Mouse (Mus musculus): Measurements from ENCODE around the gene Vtcn1. TPM values are rescaled to one million over a fixed set of nuclear protein-coding genes. Genes with fewer than 3 reads are reported as not detected.
A peak's percentile ranks its signal among the peaks of the same experiment; 100 is the strongest.

Vtcn1 gene
- 0.01 TPM for polyA plus RNA-seq (2012; fragmentation: generic; extraction: Trizol)
- long read RNA-seq, experiment 1, result 0 reads
- long read RNA-seq, experiment 2, result 0 reads

DNA sequence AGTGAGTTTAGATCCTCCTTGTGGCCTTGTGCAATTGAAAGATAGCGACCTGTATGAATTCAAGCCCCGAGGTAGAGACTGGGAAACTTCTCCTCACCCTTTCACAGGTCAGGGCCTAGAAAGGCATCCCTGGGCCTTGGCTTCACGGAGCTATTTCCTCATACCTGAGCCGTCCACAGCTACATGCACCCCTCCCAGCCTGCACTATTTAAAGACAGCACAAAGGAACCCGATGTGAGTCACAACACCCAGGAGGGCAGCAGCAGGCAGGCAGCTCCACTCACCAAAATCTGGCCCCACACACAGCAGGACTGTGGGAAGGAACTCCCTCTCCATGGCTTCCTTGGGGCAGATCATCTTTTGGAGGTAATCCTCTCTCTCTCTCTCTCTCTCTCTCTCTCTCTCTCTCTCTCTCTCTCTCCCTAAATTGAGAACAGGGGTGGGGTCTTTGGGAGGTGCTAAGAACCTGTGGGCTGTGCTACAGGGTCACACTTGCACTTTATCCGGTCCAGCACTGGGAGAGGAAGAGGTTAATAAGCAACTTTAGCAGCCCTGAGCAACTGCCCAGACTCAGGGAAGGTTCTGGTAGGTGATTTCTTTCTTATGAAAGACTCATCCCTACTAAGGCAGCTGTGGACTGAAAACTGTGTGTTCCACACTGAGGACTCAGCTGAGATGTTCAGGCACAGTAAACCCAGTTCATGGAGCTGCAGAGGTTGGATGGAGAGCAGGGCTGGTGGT lies at the start of gene Vtcn1:
Gene Vtcn1, plus strand, starts transcription at position 235 of the 741 bp plus-strand sequence.
- TF ChIP-seq USF1 (IDR thresholded peaks at IDR 0.05; ENCODE audit: low read depth), result no peak
- TF ChIP-seq MAX (IDR thresholded peaks at IDR 0.05), result no peak
- TF ChIP-seq FOSL1 (IDR thresholded peaks at IDR 0.05; ENCODE audit: insufficient read depth, low read length, poor library complexity, severe bottlenecking), result no peak
- no peak for TF ChIP-seq CEBPB (IDR thresholded peaks at IDR 0.05; ENCODE audit: low read depth)
- no peak for TF ChIP-seq MYOG (IDR thresholded peaks at IDR 0.05; ENCODE audit: control insufficient read depth, extremely low read depth, insufficient read length)
- TF ChIP-seq CTCF (IDR thresholded peaks at IDR 0.05; ENCODE audit: control insufficient read depth, insufficient read depth, insufficient read length), result no peak
- TF ChIP-seq MYOD1 (IDR thresholded peaks at IDR 0.05; ENCODE audit: control insufficient read depth, insufficient read length, low read depth), result no peak
- Histone ChIP-seq H3K27me3 (ENCODE audit: control insufficient read depth, insufficient read depth, insufficient read length) (peaks cover 38% of the 10 kb centered on the region), H3K36me3 (ENCODE audit: control insufficient read depth, insufficient read depth) (no peaks in the 10 kb centered on the region), H3K79me3 (ENCODE audit: low read depth) (no peaks in the 10 kb centered on the region), H3K79me2 (ENCODE audit: control insufficient read depth, insufficient read depth) (no peaks in the 10 kb centered on the region), H3ac (ENCODE audit: control insufficient read depth, insufficient read length, low read depth) (no peak within 1 kb of the TSS), H3K4me3 (ENCODE audit: insufficient read depth, poor library complexity, severe bottlenecking) (no peak within 1 kb of the TSS)

DNA sequence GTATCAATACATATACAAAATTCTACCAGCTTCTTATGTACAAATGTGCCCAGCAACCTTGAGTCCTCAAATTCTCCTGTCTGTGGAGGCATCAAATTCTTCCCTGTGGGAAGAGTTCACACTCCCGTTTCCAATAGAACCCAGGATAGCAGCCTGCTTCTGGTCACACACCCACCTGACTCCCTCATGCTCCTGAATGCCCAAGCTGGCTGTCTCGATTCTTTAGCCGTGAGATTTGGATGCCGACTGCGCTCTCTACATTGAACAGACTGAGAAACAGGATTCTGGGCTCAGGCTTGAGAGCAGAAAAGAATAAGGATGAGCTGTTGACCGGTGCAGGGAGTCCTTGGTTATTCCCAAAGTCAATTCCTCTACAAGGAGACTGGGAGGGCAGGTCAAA lies 48.3 kb upstream of the Vtcn1 start:
- no peaks in the 10 kb centered on the region for H3K79me3 ChIP-seq (ENCODE audit: low read depth)
- H3K36me3 ChIP-seq (ENCODE audit: control insufficient read depth, insufficient read depth), result no peaks in the 10 kb centered on the region
- H3K79me2 ChIP-seq (ENCODE audit: control insufficient read depth, insufficient read depth), result no peaks in the 10 kb centered on the region
- H3ac ChIP-seq (ENCODE audit: control insufficient read depth, insufficient read length, low read depth), result no peak overlapping the region
- no peak overlapping the region for H3K4me3 ChIP-seq (ENCODE audit: insufficient read depth, poor library complexity, severe bottlenecking)
- no peak for TF ChIP-seq MYOG (IDR thresholded peaks at IDR 0.05; ENCODE audit: control insufficient read depth, extremely low read depth, insufficient read length)
- H3K27me3 ChIP-seq (ENCODE audit: control insufficient read depth, insufficient read depth, insufficient read length), result peaks cover 29% of the 10 kb centered on the region

DNA sequence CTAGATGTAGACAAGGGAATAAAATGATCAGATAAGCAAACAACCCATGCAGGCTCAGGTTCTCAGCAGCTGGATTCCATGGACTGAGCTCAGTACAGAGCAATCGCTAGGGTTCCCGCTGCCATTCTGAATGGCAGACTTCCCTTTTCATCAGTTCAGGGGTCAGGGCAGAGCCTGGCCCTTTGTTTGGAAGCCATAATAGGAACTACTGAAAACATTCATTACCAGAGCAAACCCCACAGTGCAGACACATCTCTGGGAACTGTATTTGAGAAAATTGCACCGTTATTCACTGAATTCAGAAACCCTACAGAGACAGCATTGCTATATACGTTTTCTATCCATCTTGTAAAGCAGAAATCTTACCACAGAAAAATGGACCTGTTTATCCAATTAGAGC lies 47.7 kb upstream of the Vtcn1 start:
- Histone ChIP-seq H3K79me2 (ENCODE audit: control insufficient read depth, insufficient read depth) (no peaks in the 10 kb centered on the region), H3K27me3 (ENCODE audit: control insufficient read depth, insufficient read depth, insufficient read length) (peaks cover 28% of the 10 kb centered on the region), H3K79me3 (ENCODE audit: low read depth) (no peaks in the 10 kb centered on the region), H3ac (ENCODE audit: control insufficient read depth, insufficient read length, low read depth) (no peak overlapping the region), H3K4me3 (ENCODE audit: insufficient read depth, poor library complexity, severe bottlenecking) (no peak overlapping the region), H3K36me3 (ENCODE audit: control insufficient read depth, insufficient read depth) (no peaks in the 10 kb centered on the region)
- TF ChIP-seq CEBPB (IDR thresholded peaks at IDR 0.05; ENCODE audit: low read depth), result no peak
- no peak for TF ChIP-seq MAX (IDR thresholded peaks at IDR 0.05)
- TF ChIP-seq MYOG (IDR thresholded peaks at IDR 0.05; ENCODE audit: control insufficient read depth, extremely low read depth, insufficient read length), result no peak
- TF ChIP-seq USF1 (IDR thresholded peaks at IDR 0.05; ENCODE audit: low read depth), result no peak
- no peak for TF ChIP-seq FOSL1 (IDR thresholded peaks at IDR 0.05; ENCODE audit: insufficient read depth, low read length, poor library complexity, severe bottlenecking)
- TF ChIP-seq MYOD1 (IDR thresholded peaks at IDR 0.05; ENCODE audit: control insufficient read depth, insufficient read length, low read depth), result no peak
- TF ChIP-seq CTCF (IDR thresholded peaks at IDR 0.05; ENCODE audit: control insufficient read depth, insufficient read depth, insufficient read length), result no peak

DNA sequence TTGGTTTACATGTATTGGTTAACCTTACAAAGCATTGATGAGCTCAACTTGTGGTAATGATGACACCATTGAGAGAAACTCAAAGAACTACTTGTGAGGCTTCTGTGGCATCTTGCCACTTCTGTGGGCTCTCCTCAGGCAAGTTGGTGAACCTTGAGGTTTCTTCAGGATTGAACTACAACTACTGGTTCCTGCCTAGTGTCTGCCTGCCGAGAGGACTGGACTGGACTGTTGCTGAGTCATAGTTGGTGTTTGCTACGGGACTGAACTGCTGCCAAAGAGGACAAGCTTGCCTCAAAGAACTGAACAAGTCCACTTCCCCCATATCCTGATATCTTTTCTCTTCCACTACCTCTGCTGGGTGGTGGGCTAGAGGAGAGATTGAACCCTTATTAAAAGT lies 39.2 kb upstream of the Vtcn1 start:
- TF ChIP-seq MAX (IDR thresholded peaks at IDR 0.05), result no peak
- no peak for TF ChIP-seq CEBPB (IDR thresholded peaks at IDR 0.05; ENCODE audit: low read depth)
- TF ChIP-seq MYOG (IDR thresholded peaks at IDR 0.05; ENCODE audit: control insufficient read depth, extremely low read depth, insufficient read length), result no peak
- TF ChIP-seq MYOD1 (IDR thresholded peaks at IDR 0.05; ENCODE audit: control insufficient read depth, insufficient read length, low read depth), result no peak
- TF ChIP-seq CTCF (IDR thresholded peaks at IDR 0.05; ENCODE audit: control insufficient read depth, insufficient read depth, insufficient read length), result no peak
- no peak for TF ChIP-seq USF1 (IDR thresholded peaks at IDR 0.05; ENCODE audit: low read depth)
- no peak for TF ChIP-seq FOSL1 (IDR thresholded peaks at IDR 0.05; ENCODE audit: insufficient read depth, low read length, poor library complexity, severe bottlenecking)
- Histone ChIP-seq H3K4me3 (ENCODE audit: insufficient read depth, poor library complexity, severe bottlenecking) (no peak overlapping the region), H3K79me3 (ENCODE audit: low read depth) (no peaks in the 10 kb centered on the region), H3K27me3 (ENCODE audit: control insufficient read depth, insufficient read depth, insufficient read length) (peaks cover 9% of the 10 kb centered on the region), H3ac (ENCODE audit: control insufficient read depth, insufficient read length, low read depth) (no peak overlapping the region), H3K36me3 (ENCODE audit: control insufficient read depth, insufficient read depth) (no peaks in the 10 kb centered on the region), H3K79me2 (ENCODE audit: control insufficient read depth, insufficient read depth) (no peaks in the 10 kb centered on the region)

DNA sequence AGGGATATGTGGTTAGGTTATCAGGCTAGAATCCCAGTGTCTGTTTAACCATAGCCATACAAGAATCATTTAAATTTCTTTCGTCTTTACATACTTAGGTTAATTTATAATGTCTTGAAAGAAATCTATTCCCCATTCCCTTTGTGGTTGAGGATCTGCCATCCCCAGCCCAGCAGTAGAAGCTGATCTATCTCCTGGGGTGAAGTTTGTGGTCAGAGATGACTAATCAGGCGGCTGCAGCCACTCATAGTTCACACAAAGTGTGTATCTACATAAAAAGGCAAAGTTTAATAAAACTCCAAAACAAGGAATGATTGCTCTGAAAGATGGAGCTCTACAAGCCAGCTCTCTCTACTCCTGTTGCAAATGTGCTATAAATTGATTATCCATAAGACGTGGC lies 33.6 kb upstream of the Vtcn1 start:
- no peak overlapping the region for H3K4me3 ChIP-seq (ENCODE audit: insufficient read depth, poor library complexity, severe bottlenecking)
- H3K27me3 ChIP-seq (ENCODE audit: control insufficient read depth, insufficient read depth, insufficient read length), result peaks cover 18% of the 10 kb centered on the region
- no peak overlapping the region for H3ac ChIP-seq (ENCODE audit: control insufficient read depth, insufficient read length, low read depth)
- H3K79me2 ChIP-seq (ENCODE audit: control insufficient read depth, insufficient read depth), result no peaks in the 10 kb centered on the region
- H3K36me3 ChIP-seq (ENCODE audit: control insufficient read depth, insufficient read depth), result no peaks in the 10 kb centered on the region
- H3K79me3 ChIP-seq (ENCODE audit: low read depth), result no peaks in the 10 kb centered on the region
- TF ChIP-seq FOSL1 (IDR thresholded peaks at IDR 0.05; ENCODE audit: insufficient read depth, low read length, poor library complexity, severe bottlenecking) (peak; percentile 80), USF1 (IDR thresholded peaks at IDR 0.05; ENCODE audit: low read depth) (no peak), CEBPB (IDR thresholded peaks at IDR 0.05; ENCODE audit: low read depth) (no peak)

DNA sequence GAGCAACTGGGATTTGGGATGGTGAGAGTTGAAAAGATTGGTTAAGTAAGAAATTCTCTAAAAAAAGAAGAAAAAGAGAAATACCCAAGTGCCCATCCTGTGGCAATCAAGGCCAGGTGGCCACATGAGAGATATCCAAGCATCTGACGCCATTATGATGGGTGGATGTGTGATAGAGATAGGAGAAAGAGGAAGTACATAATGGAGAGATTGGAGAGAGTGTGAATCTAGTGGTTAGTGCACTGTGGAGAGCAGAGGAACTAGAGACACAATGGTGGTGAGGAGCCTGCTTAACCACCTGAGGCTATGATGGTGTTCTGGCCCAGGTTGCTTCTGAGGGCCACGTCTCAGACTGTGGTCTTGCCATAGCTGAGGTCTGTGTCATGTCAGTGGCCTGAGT lies 31.9 kb upstream of the Vtcn1 start:
- TF ChIP-seq FOSL1 (IDR thresholded peaks at IDR 0.05; ENCODE audit: insufficient read depth, low read length, poor library complexity, severe bottlenecking) (no peak), CTCF (IDR thresholded peaks at IDR 0.05; ENCODE audit: control insufficient read depth, insufficient read depth, insufficient read length) (no peak), MYOG (IDR thresholded peaks at IDR 0.05; ENCODE audit: control insufficient read depth, extremely low read depth, insufficient read length) (no peak), MYOD1 (IDR thresholded peaks at IDR 0.05; ENCODE audit: control insufficient read depth, insufficient read length, low read depth) (no peak), MAX (IDR thresholded peaks at IDR 0.05) (no peak)
- Histone ChIP-seq H3K79me3 (ENCODE audit: low read depth) (no peaks in the 10 kb centered on the region), H3K27me3 (ENCODE audit: control insufficient read depth, insufficient read depth, insufficient read length) (peaks cover 21% of the 10 kb centered on the region), H3ac (ENCODE audit: control insufficient read depth, insufficient read length, low read depth) (no peak overlapping the region), H3K79me2 (ENCODE audit: control insufficient read depth, insufficient read depth) (no peaks in the 10 kb centered on the region), H3K4me3 (ENCODE audit: insufficient read depth, poor library complexity, severe bottlenecking) (no peak overlapping the region), H3K36me3 (ENCODE audit: control insufficient read depth, insufficient read depth) (no peaks in the 10 kb centered on the region)
